Mouse (Mus musculus) cerebellum, adult 2 months (tissue): ENCODE data around the gene Rhbdl1.

ENCODE experiments used
- CTCF ChIP-seq: fragments of 200-500 bp; IDR thresholded peaks from 2 replicates; pipeline ENCODE4 v1.5.1; 2011; ENCODE audit warnings: low read depth, mild to moderate bottlenecking, control low read depth, low read length, moderate library complexity, borderline replicate concordance; ENCODE audit not compliant: insufficient read depth
- POLR2A ChIP-seq: fragments of 200-500 bp; IDR thresholded peaks from 2 replicates; pipeline ENCODE4 v1.6.1; 2011; ENCODE audit warnings: low read length, control low read depth, borderline replicate concordance; ENCODE audit not compliant: insufficient read depth

- TF ChIP-seq POLR2A (no peak), CTCF (no peak)
Measured at GRCm38 (mm10) chr17:25786280-25786679, 50.8 kb downstream of the Rhbdl1 start, which contains the start of gene Ccdc78.
